Mouse (Mus musculus) intestine, embryonic 15.5 days (tissue): ENCODE results near the gene Hamp. TPM values are rescaled to one million over a fixed set of nuclear protein-coding genes. Genes with fewer than 3 reads are reported as not detected.
A peak's percentile ranks its signal among the peaks of the same experiment; 100 is the strongest.

Experiments used
- ATAC-seq: fragments of 200-750 bp; cut with Nextera tagmentation; 2 replicates; pipeline ENCODE4 v1.8.0; 2017; ENCODE audit warnings: moderate TSS enrichment, moderate library complexity
- H3K27ac ChIP-seq: fragments of 300-500 bp; sonication (generic); 2 replicates; pipeline ENCODE4 v1.5.1; 2015; ENCODE audit warnings: mild to moderate bottlenecking, inconsistent platforms
- H3K27me3 ChIP-seq: fragments of 300-500 bp; sonication (generic); replicated peaks from 2 replicates; pipeline ENCODE4 v1.6.1; 2015; ENCODE audit warnings: inconsistent platforms
- H3K36me3 ChIP-seq: fragments of 300-500 bp; sonication (generic); 2 replicates; pipeline ENCODE4 v1.6.1; 2015; ENCODE audit warnings: inconsistent platforms
- H3K4me1 ChIP-seq: fragments of 300-500 bp; sonication (generic); replicated peaks from 2 replicates; pipeline ENCODE4 v1.6.1; 2015; ENCODE audit warnings: inconsistent platforms
- H3K4me2 ChIP-seq: fragments of 300-500 bp; sonication (generic); replicated peaks from 2 replicates; pipeline ENCODE4 v1.6.1; 2015; ENCODE audit warnings: mild to moderate bottlenecking, inconsistent platforms
- H3K4me3 ChIP-seq: fragments of 300-500 bp; sonication (generic); replicated peaks from 2 replicates; pipeline ENCODE4 v1.5.1; 2015; ENCODE audit warnings: inconsistent platforms
- H3K9ac ChIP-seq: fragments of 300-500 bp; sonication (generic); 2 replicates; pipeline ENCODE4 v1.6.1; 2015; ENCODE audit warnings: inconsistent platforms
- H3K9me3 ChIP-seq: fragments of 300-500 bp; sonication (generic); 2 replicates; pipeline ENCODE4 v1.6.1; 2016; ENCODE audit warnings: inconsistent platforms
- WGBS: fragments of 180-500 bp; shearing (Covaris S2); methylation state at CpG from one replicate; pipeline ENCODE4 v1.1.7; 2015; 5-methylcytosine and 5-hydroxymethylcytosine counted together
- polyA plus RNA-seq: library from polyadenylated mRNA; unstranded; fragments of >200 nt; fragmentation: Nextera tagmentation; extraction: Ambion mirVana; gene quantifications from 2 replicates; pipeline ENCODE4 v1.2.1, GENCODE M21; 2015

The Hamp gene
- polyA plus RNA-seq, 1 experiment from 2014 or later: 0.41 TPM

- ATAC-seq: no peak
- H3K4me2 ChIP-seq: no peak overlapping the region
- H3K27me3 ChIP-seq: no peaks in the 10 kb centered on the region
- 78% methylated on average over 3 of the region's 3 CpGs for WGBS
- H3K4me3 ChIP-seq: no peak overlapping the region
- H3K27ac ChIP-seq: no peak overlapping the region
- no peak overlapping the region for H3K9ac ChIP-seq
- H3K36me3 ChIP-seq: no peaks in the 10 kb centered on the region
- no peaks in the 10 kb centered on the region for H3K4me1 ChIP-seq
- no peaks in the 10 kb centered on the region for H3K9me3 ChIP-seq
These were observed 22.8 kb upstream of the Hamp start for GRCm38 (mm10) chr7:30966657-30967056.

GRCm38 (mm10) chr7:30965677-30966076 lies 21.8 kb upstream of the Hamp start:
- H3K4me1 ChIP-seq: no peaks in the 10 kb centered on the region
- no peaks in the 10 kb centered on the region for H3K36me3 ChIP-seq
- H3K27ac ChIP-seq: no peak overlapping the region
- no peak overlapping the region for H3K9ac ChIP-seq
- H3K27me3 ChIP-seq: no peaks in the 10 kb centered on the region
- ATAC-seq: no peak
- no peak overlapping the region for H3K4me3 ChIP-seq
- H3K9me3 ChIP-seq: no peaks in the 10 kb centered on the region
- H3K4me2 ChIP-seq: no peak overlapping the region
- WGBS: 86% methylated on average over 14 of the region's 14 CpGs

- Histone ChIP-seq H3K9me3 (no peaks in the 10 kb centered on the region), H3K27ac (no peak overlapping the region), H3K4me2 (no peak overlapping the region), H3K36me3 (no peaks in the 10 kb centered on the region; the same call in 1 of the 2 replicates), H3K9ac (no peak overlapping the region), H3K27me3 (no peaks in the 10 kb centered on the region), H3K4me1 (no peaks in the 10 kb centered on the region), H3K4me3 (no peak overlapping the region)
- ATAC-seq: no peak
- WGBS: 83% methylated on average over 7 of the region's 7 CpGs
These were observed 20.5 kb upstream of the Hamp start for GRCm38 (mm10) chr7:30964366-30964765.

GRCm38 (mm10) chr7:30962862-30963261 lies 19.0 kb upstream of the Hamp start:
- Histone ChIP-seq H3K36me3 (no peaks in the 10 kb centered on the region; the same call in 1 of the 2 replicates), H3K4me2 (no peak overlapping the region), H3K4me1 (peaks cover 7% of the 10 kb centered on the region; the same call in 1 of the 2 replicates), H3K9ac (no peak overlapping the region), H3K27ac (no peak overlapping the region), H3K27me3 (no peaks in the 10 kb centered on the region), H3K4me3 (no peak overlapping the region), H3K9me3 (no peaks in the 10 kb centered on the region)
- no peak for ATAC-seq
- WGBS: 96% methylated on average over 5 of the region's 5 CpGs

GRCm38 (mm10) chr7:30959786-30960349 lies 16.0 kb upstream of the Hamp start:
- 86% methylated on average over 6 of the region's 6 CpGs for WGBS
- no peak overlapping the region for H3K4me3 ChIP-seq
- no peak for ATAC-seq

DNA sequence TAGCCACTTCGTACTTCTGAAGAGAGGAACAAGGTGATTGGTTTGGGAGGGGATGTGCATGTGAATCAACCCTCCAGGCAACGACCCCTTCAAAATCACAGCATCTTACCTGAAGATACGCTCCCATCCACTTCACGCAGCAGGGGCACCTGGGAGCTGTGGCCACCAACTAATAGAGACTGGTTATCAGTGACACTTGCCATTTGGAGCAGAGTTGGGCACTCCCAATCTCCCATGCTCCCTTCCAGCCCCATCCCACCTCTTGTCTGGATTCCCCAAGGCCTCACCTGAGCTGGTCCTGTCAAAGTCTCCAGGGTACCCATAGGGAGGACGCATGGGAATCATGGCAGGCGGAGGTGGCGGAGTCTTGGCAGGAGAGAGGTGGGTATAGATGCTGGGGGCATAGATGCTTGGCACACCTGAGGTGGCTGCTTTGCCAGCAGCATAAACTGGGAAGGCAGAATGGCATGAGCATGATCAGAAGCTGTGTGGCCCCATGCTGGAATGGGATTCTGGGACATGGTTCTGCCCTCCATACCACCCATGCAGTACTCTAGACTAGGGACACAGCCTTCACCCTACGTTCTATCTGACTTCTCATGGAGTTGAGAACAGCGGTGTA lies 15.1 kb upstream of the Hamp start:
- Histone ChIP-seq H3K27ac (no peak overlapping the region), H3K4me3 (no peak overlapping the region), H3K27me3 (no peaks in the 10 kb centered on the region), H3K9me3 (no peaks in the 10 kb centered on the region), H3K36me3 (peaks cover 4% of the 10 kb centered on the region), H3K4me2 (0 out of 2 replicates have a peak overlapping the region, but pooled peaks have one; percentile 65), H3K4me1 (peaks cover 17% of the 10 kb centered on the region), H3K9ac (no peak overlapping the region)
- 92% methylated on average over 9 of the region's 9 CpGs for WGBS
- ATAC-seq: no peak

More at GRCm38 (mm10) chr7:30959786-30960349, 16.0 kb upstream of the Hamp start:
- Histone ChIP-seq H3K4me2 (no peak overlapping the region), H3K36me3 (no peaks in the 10 kb centered on the region; the same call in 1 of the 2 replicates), H3K9me3 (no peaks in the 10 kb centered on the region), H3K27me3 (no peaks in the 10 kb centered on the region), H3K9ac (no peak overlapping the region), H3K27ac (no peak overlapping the region), H3K4me1 (peaks cover 17% of the 10 kb centered on the region)

DNA sequence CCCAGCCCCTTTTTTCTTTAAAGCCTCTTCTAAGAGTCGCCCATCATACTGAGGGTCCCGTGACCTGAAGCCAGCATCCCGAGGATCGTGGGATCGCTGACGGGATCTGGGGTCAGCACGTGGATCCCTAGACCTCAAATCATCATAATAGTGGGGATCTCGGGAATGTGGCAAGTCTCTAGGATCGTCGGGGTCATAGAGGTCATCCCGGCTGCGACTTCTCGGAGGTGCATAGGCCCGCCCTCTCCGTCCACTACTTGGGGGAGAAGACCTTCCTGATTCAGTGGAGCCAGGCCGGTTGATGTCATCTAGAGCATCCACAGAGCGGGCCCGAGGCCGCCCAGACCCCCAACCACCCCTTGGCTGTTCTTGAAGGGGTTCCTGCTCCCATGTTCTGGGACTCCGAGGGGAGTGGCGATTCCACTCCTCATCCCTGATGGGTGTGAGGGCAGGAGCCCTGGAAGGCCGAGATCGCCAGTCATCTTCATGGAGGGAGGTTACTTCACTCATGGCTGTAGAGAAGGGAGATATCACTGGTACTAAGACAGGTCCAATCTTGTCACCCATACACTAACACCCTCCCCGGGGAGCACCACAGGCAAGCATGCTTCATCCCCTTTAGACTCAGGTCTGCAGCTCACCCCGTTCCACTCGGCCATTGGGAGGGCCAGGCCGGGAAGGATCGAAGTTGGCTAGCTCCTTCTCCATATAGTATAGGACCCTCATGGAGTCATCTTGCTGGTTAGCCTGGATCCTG lies 14.5 kb upstream of the Hamp start:
- peaks cover 10% of the 10 kb centered on the region for H3K36me3 ChIP-seq
- H3K4me1 ChIP-seq: peaks cover 17% of the 10 kb centered on the region
- H3K9me3 ChIP-seq: no peaks in the 10 kb centered on the region
- 69% methylated on average over 28 of the region's 28 CpGs for WGBS
- ATAC-seq: no peak
- peak overlapping the region; percentile 65 for H3K4me2 ChIP-seq
- peak overlapping the region; percentile 99 for H3K9ac ChIP-seq
- H3K27me3 ChIP-seq: no peaks in the 10 kb centered on the region
- H3K4me3 ChIP-seq: peak overlapping the region; percentile 92
- H3K27ac ChIP-seq: peak overlapping the region; percentile 99

DNA sequence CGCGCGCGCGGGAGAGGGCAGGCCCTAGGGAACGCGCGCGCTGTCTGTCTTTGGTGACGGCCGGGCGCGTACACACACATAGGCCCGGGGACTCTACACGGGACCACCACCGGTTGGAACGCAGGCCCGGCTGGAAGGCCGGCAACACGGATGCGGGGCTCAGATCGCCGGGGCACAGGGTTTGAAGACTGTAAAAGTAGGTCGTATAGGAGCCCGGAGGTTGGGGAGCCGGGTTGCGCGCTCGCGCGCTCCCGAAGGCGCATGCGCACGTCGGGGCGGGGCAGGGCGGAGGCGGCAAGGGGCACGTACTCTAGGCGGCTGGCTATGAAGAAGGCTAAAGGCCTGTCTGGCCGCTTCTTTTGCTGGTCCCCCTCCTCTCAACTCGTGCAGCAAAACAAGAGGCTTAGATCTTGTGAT lies 13.5 kb upstream of the Hamp start:
- H3K27ac ChIP-seq: peak overlapping the region; percentile 99
- H3K27me3 ChIP-seq: no peaks in the 10 kb centered on the region
- H3K36me3 ChIP-seq: peaks cover 18% of the 10 kb centered on the region
- H3K4me2 ChIP-seq: peak overlapping the region; percentile 65
- peak overlapping the region; percentile 99 for H3K9ac ChIP-seq
- peak overlapping the region; percentile 92 for H3K4me3 ChIP-seq
- peak; percentile 76 for ATAC-seq
- under 1% methylated on average over 43 of the region's 43 CpGs for WGBS
- H3K4me1 ChIP-seq: peaks cover 17% of the 10 kb centered on the region
- no peaks in the 10 kb centered on the region for H3K9me3 ChIP-seq

DNA sequence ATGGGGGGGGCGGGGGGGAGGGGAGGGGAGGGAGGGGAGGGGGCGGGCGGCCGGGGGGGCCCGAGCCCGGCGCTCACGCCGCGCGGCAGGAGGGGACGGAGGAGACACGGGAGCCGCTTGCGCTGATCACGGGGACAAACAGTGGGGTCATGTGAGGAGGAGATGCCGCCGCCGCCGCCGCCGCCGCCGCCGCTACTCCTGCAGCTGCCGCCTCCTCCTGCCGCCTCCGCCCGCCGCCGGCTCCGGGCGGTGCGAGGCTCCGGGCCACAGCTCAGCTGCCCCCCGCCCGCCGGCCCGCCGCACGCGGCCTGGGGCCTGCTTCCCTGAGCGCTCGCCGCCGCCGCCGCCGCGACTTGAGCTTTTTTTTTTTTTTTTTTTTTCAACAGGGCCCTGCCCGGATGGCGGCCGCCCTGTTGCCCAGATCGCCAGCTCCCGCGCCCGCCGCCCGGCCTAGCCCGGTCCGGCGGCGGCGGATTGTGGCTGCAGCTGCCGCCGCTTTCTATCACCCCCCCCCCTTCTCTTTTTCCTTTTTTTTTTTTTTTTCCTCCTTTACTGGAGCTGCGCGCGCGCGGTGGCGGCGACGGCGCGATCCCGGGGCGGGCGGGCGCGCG lies 13.0 kb upstream of the Hamp start, which contains the start of gene Usf2:
Gene Usf2 (minus strand): TSS at position 48 of the 611 bp plus-strand sequence.
- ATAC-seq: peak; percentile 64

GRCm38 (mm10) chr7:30956357-30956751 lies 12.5 kb upstream of the Hamp start:
- Histone ChIP-seq H3K4me2 (peak overlapping the region; percentile 81), H3K27ac (peak overlapping the region; percentile 99), H3K9ac (peak overlapping the region; percentile 99), H3K4me1 (peaks cover 17% of the 10 kb centered on the region), H3K4me3 (peak overlapping the region; percentile 92), H3K27me3 (no peaks in the 10 kb centered on the region), H3K9me3 (no peaks in the 10 kb centered on the region), H3K36me3 (peaks cover 23% of the 10 kb centered on the region)
- ATAC-seq: peak; percentile 46
- WGBS: under 1% methylated on average over 36 of the region's 49 CpGs

More for the DNA sequence above, 13.0 kb upstream of the Hamp start, which contains the start of gene Usf2:
- Histone ChIP-seq H3K27me3 (no peaks in the 10 kb centered on the region), H3K4me3 (peak within 1 kb of the TSS; percentile 92), H3K36me3 (peaks cover 23% of the 10 kb centered on the region), H3K4me1 (peaks cover 17% of the 10 kb centered on the region), H3K9ac (peak within 1 kb of the TSS; percentile 99), H3K27ac (peak within 1 kb of the TSS; percentile 99), H3K4me2 (peak within 1 kb of the TSS; percentile 81), H3K9me3 (no peaks in the 10 kb centered on the region)
- WGBS: under 1% methylated on average over 42 of the region's 82 CpGs

GRCm38 (mm10) chr7:30955584-30956356 lies 11.9 kb upstream of the Hamp start:
- H3K4me3 ChIP-seq: peak overlapping the region; percentile 92
- WGBS: under 1% methylated on average over 54 of the region's 64 CpGs

More at GRCm38 (mm10) chr7:30955584-30956356, 11.9 kb upstream of the Hamp start:
- H3K9ac ChIP-seq: peak overlapping the region; percentile 99
- no peaks in the 10 kb centered on the region for H3K27me3 ChIP-seq
- H3K36me3 ChIP-seq: peaks cover 25% of the 10 kb centered on the region
- no peaks in the 10 kb centered on the region for H3K9me3 ChIP-seq
- peak overlapping the region; percentile 81 for H3K4me2 ChIP-seq
- H3K4me1 ChIP-seq: peaks cover 17% of the 10 kb centered on the region
- peak; percentile 73 for ATAC-seq
- peak overlapping the region; percentile 99 for H3K27ac ChIP-seq
